Mouse (Mus musculus) common myeloid progenitor, adult 5-6 weeks (primary cell): ENCODE results near the gene Zgrf1. TPM values are rescaled to one million over a fixed set of nuclear protein-coding genes. Genes with fewer than 3 reads are reported as not detected.

Experiments used
- ATAC-seq: replicated peaks from 2 replicates; pipeline ENCODE4 v1.8.0; 2016; ENCODE audit warnings: low read depth, mild to moderate bottlenecking, moderate TSS enrichment, inconsistent platforms; ENCODE audit not compliant: poor library complexity, severe bottlenecking
- total RNA-seq: library from RNA; stranded (forward); fragments of 200-1000, 187-1606 nt; gene quantifications from 2 replicates; pipeline ENCODE4 v1.2.3, GENCODE M21; 2017

Gene Zgrf1
- total RNA-seq, result 30.9 and 31.4 TPM in 2 replicates

GRCm38 (mm10) chr3:127552973-127553719, at the start of gene Zgrf1, which contains the start of gene Larp7:
Gene Zgrf1, plus strand, starts transcription at chr3:127553489.
Gene Larp7, minus strand, starts transcription at chr3:127553349.
- peak; percentile 93 for ATAC-seq

GRCm38 (mm10) chr3:127507878-127508783, 45.2 kb upstream of the Zgrf1 start:
- no peak for ATAC-seq

GRCm38 (mm10) chr3:127511786-127512746, 41.2 kb upstream of the Zgrf1 start:
- ATAC-seq, result no peak

DNA sequence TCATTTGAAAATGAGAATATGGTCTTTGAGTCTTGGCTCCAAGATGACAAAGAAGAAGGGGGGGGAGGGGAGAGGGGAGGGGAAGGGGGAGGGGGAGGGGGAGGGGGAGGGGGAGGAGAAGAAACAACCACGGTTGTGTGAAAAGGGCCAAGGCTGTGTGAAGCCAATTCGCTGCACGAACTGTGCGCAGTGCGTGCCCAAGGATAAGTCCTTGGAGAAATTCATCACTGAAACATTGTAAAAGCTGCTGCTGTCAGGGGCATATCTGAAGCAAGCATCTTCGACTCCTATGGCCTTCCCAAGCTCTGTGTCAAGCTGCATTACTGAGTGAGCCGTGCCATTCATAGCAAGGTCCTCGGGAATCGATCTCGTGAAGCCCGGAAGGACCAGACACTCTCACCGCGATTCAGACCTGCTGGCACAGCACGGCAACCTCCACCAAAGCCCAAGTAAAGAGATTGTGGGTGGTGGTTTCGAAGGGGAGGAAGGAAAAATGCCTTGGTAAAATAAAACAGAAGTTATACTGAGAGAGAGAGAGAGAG, 40.4 kb upstream of the Zgrf1 start:
- ATAC-seq, result no peak

DNA sequence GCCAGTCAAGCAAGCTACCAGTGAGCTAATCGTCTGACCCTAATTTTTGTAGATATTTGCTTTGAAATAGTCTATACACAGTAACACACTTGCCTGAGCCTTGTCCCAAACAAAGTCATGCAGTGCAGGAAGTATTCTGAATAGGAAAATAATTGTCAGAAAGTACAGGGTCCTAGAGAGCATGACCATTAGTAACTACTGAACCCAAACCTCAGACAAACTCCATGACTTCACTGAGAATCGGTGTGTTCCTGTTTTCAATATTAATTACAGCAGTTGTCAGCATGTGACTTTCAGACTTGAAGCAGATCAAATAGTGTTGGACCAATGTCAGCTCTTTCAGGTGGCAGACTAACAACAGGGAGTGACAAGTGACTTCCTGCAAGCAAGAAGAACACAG, 39.6 kb upstream of the Zgrf1 start:
- no peak for ATAC-seq

DNA sequence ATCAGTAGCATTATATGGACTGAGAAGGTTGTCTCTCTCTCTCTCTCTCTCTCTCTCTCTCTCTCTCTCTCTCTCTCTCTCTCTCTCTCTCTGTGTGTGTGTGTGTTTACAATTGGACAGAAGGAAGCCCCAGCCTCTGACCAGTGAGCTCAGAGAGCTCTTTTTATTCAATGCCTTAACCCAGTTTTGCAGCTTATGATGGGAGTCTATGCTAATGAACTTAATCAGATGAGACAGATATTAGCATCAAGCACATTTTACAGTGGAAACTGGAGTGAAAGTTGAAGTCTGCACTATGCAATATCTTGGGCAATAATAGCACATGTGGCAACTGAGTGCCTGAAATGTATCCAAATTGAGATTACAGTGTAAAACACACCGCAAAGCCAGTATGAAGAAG, 38.0 kb upstream of the Zgrf1 start:
- no peak for ATAC-seq

- ATAC-seq, result no peak
Observed at GRCm38 (mm10) chr3:127520300-127520699, 33.0 kb upstream of the Zgrf1 start.

GRCm38 (mm10) chr3:127521156-127521555, 32.1 kb upstream of the Zgrf1 start:
- no peak for ATAC-seq

- ATAC-seq, result no peak
Observed at GRCm38 (mm10) chr3:127525188-127525819, 28.0 kb upstream of the Zgrf1 start.

- no peak for ATAC-seq
Observed at GRCm38 (mm10) chr3:127527465-127528034, 25.7 kb upstream of the Zgrf1 start.

DNA sequence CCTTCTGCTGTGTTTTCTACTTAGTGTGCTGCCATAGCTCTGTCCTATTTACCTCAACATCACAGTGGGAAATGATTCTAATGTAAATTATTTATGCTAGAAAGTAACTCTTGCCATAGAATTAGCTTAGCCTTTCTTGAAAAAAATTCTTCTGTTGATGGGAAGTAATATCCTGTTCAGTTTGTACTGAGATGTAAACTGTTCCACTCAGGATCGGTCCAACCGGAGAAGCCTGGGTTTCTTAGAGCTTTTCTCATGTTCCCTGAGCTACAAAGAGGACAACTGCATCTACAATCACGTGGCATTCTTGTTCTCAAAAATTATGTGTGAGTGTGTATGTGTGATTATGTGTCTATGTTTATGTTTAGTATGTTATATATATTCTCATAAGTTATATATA, 24.1 kb upstream of the Zgrf1 start:
- ATAC-seq, result no peak

DNA sequence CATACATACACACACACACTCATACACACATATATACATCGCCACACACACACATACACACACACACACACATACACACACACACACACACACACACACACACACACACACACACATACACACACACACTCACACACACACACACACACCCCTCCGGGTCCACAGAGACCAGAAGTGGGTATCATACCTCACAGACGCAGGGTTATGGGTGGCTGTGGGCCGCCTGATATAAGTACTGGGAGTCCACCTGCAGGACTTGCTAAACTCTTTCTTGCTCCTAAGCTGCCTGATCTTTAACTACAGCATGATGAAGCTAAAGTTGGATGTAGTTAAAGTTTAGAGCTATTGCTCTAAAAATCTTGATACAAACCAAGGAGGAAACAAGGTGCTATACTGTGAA, 23.5 kb upstream of the Zgrf1 start:
- no peak for ATAC-seq

DNA sequence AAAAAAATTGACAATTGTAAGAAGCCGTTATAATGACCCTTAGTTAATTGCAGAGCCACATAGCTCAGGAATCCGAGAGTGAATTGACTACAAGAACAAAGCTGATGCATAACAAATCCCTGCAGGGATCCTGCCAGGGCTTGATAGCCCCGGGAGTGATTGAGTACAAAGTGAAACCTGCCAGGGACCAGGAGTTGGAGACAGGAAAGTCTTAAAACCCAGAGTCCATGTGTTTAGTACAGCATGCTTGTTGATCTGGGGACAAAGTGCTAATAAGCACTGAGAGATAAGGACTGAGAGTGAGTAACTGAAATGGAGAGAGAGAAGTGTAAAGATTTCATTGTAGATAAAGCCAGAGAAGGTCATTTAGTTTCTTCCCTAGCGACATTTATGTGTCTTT, 23.0 kb upstream of the Zgrf1 start:
- no peak for ATAC-seq

GRCm38 (mm10) chr3:127539193-127539592, 14.1 kb upstream of the Zgrf1 start:
- no peak for ATAC-seq

GRCm38 (mm10) chr3:127543976-127544375, 9.3 kb upstream of the Zgrf1 start:
- no peak for ATAC-seq

DNA sequence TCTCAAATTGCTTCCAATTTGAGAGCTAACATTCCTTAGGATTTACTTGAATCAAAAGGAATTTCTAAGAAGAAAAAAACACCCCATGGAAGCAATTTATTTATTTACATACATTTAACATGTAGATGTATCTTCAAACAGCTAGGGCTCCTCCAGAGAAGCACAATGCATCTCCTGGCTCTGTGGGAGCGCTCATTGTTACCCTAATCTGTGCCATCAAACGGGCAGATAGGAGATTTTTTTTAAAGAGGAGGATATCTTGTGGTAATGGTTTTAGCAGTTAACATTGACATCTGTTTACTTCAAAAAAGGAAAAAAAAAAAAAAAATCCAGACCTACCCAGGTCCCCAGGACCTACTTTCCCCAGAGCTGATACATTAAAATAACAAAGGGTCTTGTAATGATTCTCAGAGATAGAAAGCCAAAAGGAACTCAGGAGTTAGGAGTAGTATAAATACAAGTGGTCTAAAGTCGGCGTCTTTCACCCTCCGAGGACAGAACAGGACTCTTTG, 8.6 kb upstream of the Zgrf1 start:
- no peak for ATAC-seq

- peak; percentile 38; the same call in 1 of the 2 replicates for ATAC-seq
Observed at GRCm38 (mm10) chr3:127547882-127548281, 5.4 kb upstream of the Zgrf1 start.

DNA sequence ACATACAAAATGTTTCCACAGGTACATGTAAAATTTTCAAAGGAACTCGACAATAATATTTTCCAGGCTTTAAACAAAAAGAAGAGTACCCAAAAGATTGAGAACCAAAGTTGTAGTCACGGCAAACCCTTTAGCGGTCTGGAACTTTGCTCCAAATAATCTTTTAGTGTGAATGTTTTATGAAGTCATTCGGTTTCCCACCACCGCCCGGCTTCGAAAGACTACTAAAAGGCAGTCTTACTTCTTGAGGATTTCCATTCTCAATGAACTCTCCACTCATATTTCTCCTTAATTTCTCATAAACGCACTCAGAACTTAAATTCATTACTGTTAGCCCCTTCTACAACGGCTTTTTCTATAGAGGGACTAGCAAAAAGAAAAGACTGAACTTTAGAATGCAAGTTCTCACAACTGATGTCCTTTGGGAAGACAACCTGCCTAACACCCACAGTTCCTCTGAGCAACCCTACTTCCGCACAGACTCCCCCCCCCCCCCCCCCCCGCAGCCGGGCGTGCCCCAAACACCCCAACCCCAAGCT, 786 bp upstream of the Zgrf1 start:
- no peak for ATAC-seq

DNA sequence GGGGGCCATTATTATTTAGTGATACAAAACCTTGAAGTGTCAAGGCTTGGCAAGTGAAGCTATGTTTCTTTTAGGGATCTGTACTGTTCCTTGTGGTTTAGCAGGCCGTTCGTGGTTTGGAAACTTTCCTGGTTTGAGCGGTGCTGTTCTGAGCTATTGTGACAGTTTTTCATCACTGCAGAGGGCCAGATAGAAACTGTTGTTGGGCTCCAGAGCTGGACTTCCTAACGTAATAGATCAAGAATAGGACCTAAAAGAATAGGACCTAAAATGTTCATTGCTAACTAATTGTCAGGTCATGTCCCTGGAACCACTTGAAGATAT, 393 bp downstream of the Zgrf1 start:
- ATAC-seq, result no peak
